Mouse (Mus musculus): ENCODE data around the gene Col9a2. TPM values are rescaled to one million over a fixed set of nuclear protein-coding genes. Genes with fewer than 3 reads are reported as not detected.

Col9a2 gene
- polyA plus RNA-seq (2015; fragmentation: Nextera tagmentation; extraction: Ambion mirVana) = 15.4 and 19.3 TPM in 2 replicates

DNA sequence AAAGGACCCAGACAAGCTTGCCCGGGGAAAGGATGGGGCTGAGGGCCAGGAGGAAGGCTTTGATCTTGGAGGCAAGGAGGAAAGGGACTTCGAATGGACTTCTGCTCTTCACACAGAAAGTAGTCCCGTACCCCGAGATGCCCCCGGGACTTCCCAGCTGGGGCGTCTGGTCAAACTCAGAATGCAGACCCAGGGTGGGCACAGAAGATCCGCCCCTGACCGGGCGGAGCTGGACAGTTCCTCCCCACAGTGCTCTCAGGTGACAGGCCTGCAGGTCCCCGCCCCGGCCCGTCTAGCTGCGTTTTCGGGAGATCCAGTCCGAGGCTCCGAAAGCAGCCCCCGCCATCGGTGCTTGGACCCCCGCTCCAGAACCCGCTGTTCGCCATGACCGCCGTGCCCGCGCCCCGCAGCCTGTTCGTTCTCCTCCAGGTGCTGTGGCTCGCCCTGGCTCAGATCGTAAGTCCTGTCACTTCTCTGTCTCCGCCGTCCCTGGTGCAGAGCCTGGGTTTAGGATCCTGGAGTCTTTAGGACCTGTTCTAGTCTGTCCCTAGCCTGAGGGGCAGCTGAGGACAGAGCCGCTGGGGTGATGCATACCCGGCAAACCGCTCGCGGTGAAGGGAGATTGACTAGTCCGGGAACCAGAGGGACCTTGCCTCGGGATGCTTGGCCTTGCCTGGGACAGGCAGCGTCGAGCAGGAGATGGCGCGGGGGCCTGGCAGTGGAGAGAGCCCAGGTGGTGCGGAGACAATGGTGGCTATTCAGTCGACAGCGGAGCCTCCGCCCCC is at the start of gene Col9a2:
Gene Col9a2 (plus strand): TSS at position 55 of the 785 bp plus-strand sequence.
- Histone ChIP-seq H3K36me3 (ENCODE audit: control insufficient read depth, insufficient read depth, low read length) (no peaks in the 10 kb centered on the region), H3K4me3 (ENCODE audit: low read length) (peak within 1 kb of the TSS; percentile 44), H3K27ac (ENCODE audit: low read depth, low read length) (no peak within 1 kb of the TSS; the same call in 1 of the 2 replicates), H3K9ac (ENCODE audit: low read depth, low read length) (peak within 1 kb of the TSS; percentile 75), H3K27me3 (replicated peaks; ENCODE audit: control insufficient read depth, insufficient read depth, low read length) (peaks cover 2% of the 10 kb centered on the region; the same call in 1 of the 2 replicates), H3K4me2 (ENCODE audit: low read length) (peak within 1 kb of the TSS; percentile 70), H3K9me3 (ENCODE audit: control insufficient read depth, low read length) (no peaks in the 10 kb centered on the region), H3K4me1 (ENCODE audit: control insufficient read depth, insufficient read depth, low read depth, low read length) (peaks cover 13% of the 10 kb centered on the region)
- ATAC-seq = peak; percentile 41
- WGBS = 3% methylated on average over 44 of the region's 46 CpGs

- Histone ChIP-seq H3K27me3 (replicated peaks; ENCODE audit: control insufficient read depth, insufficient read depth, low read length) (no peaks in the 10 kb centered on the region), H3K4me1 (ENCODE audit: control insufficient read depth, insufficient read depth, low read depth, low read length) (no peaks in the 10 kb centered on the region), H3K9me3 (ENCODE audit: control insufficient read depth, low read length) (no peaks in the 10 kb centered on the region), H3K9ac (ENCODE audit: low read depth, low read length) (no peak overlapping the region), H3K27ac (ENCODE audit: low read depth, low read length) (no peak overlapping the region), H3K36me3 (ENCODE audit: control insufficient read depth, insufficient read depth, low read length) (no peaks in the 10 kb centered on the region), H3K4me3 (ENCODE audit: low read length) (no peak overlapping the region), H3K4me2 (ENCODE audit: low read length) (no peak overlapping the region)
- no peak for ATAC-seq
- 80% methylated on average over 2 of the region's 2 CpGs for WGBS
Measured at GRCm38 (mm10) chr4:120992284-120992683, 46.9 kb upstream of the Col9a2 start.

- no peak for ATAC-seq
- 81% methylated on average over 1 of the region's 1 CpGs for WGBS
Measured at GRCm38 (mm10) chr4:120993025-120993424, 46.2 kb upstream of the Col9a2 start.

GRCm38 (mm10) chr4:120995911-120996310 is 43.3 kb upstream of the Col9a2 start:
- H3K9ac ChIP-seq (ENCODE audit: low read depth, low read length) = no peak overlapping the region
- no peak for ATAC-seq
- no peak overlapping the region for H3K27ac ChIP-seq (ENCODE audit: low read depth, low read length)
- H3K4me3 ChIP-seq (ENCODE audit: low read length) = no peak overlapping the region
- H3K36me3 ChIP-seq (ENCODE audit: control insufficient read depth, insufficient read depth, low read length) = no peaks in the 10 kb centered on the region
- H3K9me3 ChIP-seq (ENCODE audit: control insufficient read depth, low read length) = no peaks in the 10 kb centered on the region
- 74% methylated on average over 1 of the region's 1 CpGs for WGBS
- H3K4me1 ChIP-seq (ENCODE audit: control insufficient read depth, insufficient read depth, low read depth, low read length) = no peaks in the 10 kb centered on the region
- H3K27me3 ChIP-seq (replicated peaks; ENCODE audit: control insufficient read depth, insufficient read depth, low read length) = no peaks in the 10 kb centered on the region
- no peak overlapping the region for H3K4me2 ChIP-seq (ENCODE audit: low read length)

More at GRCm38 (mm10) chr4:120993025-120993424, 46.2 kb upstream of the Col9a2 start:
- H3K4me1 ChIP-seq (ENCODE audit: control insufficient read depth, insufficient read depth, low read depth, low read length) = no peaks in the 10 kb centered on the region
- no peak overlapping the region for H3K4me2 ChIP-seq (ENCODE audit: low read length)
- H3K27me3 ChIP-seq (replicated peaks; ENCODE audit: control insufficient read depth, insufficient read depth, low read length) = no peaks in the 10 kb centered on the region
- H3K27ac ChIP-seq (ENCODE audit: low read depth, low read length) = no peak overlapping the region
- no peak overlapping the region for H3K4me3 ChIP-seq (ENCODE audit: low read length)
- H3K9ac ChIP-seq (ENCODE audit: low read depth, low read length) = no peak overlapping the region
- H3K36me3 ChIP-seq (ENCODE audit: control insufficient read depth, insufficient read depth, low read length) = no peaks in the 10 kb centered on the region
- H3K9me3 ChIP-seq (ENCODE audit: control insufficient read depth, low read length) = no peaks in the 10 kb centered on the region

DNA sequence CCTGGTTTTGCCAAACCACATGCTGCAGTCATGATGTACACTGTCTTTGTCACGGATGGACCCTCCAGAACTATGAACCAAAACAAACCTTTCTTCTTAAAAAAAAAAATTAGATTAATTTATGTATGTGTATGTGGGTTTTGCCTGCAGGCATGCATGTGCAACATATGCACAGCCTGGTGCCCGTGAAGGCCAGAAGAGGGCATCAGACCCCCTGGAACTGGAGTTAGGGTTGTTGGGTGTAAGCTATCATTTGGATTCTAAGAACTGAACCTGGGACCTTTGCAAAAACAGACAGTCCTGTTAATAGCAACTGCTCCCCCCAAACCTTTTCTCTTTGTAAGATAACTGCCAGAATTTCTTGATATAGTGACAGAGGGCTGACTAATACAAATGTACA is 38.1 kb upstream of the Col9a2 start:
- ATAC-seq = no peak
- WGBS = 81% methylated on average over 2 of the region's 2 CpGs
- Histone ChIP-seq H3K4me1 (ENCODE audit: control insufficient read depth, insufficient read depth, low read depth, low read length) (peaks cover 24% of the 10 kb centered on the region), H3K27me3 (replicated peaks; ENCODE audit: control insufficient read depth, insufficient read depth, low read length) (no peaks in the 10 kb centered on the region), H3K9ac (ENCODE audit: low read depth, low read length) (no peak overlapping the region), H3K27ac (ENCODE audit: low read depth, low read length) (no peak overlapping the region), H3K36me3 (ENCODE audit: control insufficient read depth, insufficient read depth, low read length) (no peaks in the 10 kb centered on the region), H3K4me2 (ENCODE audit: low read length) (no peak overlapping the region), H3K4me3 (ENCODE audit: low read length) (no peak overlapping the region), H3K9me3 (ENCODE audit: control insufficient read depth, low read length) (no peaks in the 10 kb centered on the region)

DNA sequence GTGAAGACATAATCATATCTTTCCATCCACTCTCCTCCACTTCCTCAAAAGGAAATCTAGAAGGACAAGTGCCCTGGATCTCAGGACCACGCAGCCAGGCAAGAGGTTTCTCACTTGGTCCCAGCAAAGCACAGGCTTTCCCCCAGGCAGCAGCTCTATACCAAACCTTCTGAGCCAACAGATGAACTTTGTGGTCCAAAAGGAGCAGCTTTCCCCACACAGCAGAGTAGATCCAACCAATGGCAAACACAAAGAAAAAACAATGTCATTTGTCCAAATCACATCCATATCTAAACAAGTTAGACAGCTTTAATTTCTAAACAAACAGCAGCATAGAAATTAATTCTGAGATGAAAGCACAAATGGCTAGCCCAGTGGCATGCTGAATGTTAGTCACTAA is 37.5 kb upstream of the Col9a2 start:
- 74% methylated on average over 1 of the region's 1 CpGs for WGBS
- no peak overlapping the region for H3K4me2 ChIP-seq (ENCODE audit: low read length)
- no peak for ATAC-seq

GRCm38 (mm10) chr4:121002400-121003171 is 36.6 kb upstream of the Col9a2 start:
- no peaks in the 10 kb centered on the region for H3K27me3 ChIP-seq (replicated peaks; ENCODE audit: control insufficient read depth, insufficient read depth, low read length)
- peak overlapping the region; percentile 6 for H3K9ac ChIP-seq (ENCODE audit: low read depth, low read length)
- WGBS = 4% methylated on average over 8 of the region's 8 CpGs
- H3K9me3 ChIP-seq (ENCODE audit: control insufficient read depth, low read length) = no peaks in the 10 kb centered on the region
- peak overlapping the region; percentile 34 for H3K4me2 ChIP-seq (ENCODE audit: low read length)
- H3K4me3 ChIP-seq (ENCODE audit: low read length) = no peak overlapping the region
- peaks cover 24% of the 10 kb centered on the region for H3K4me1 ChIP-seq (ENCODE audit: control insufficient read depth, insufficient read depth, low read depth, low read length)
- no peaks in the 10 kb centered on the region for H3K36me3 ChIP-seq (ENCODE audit: control insufficient read depth, insufficient read depth, low read length)
- H3K27ac ChIP-seq (ENCODE audit: low read depth, low read length) = peak overlapping the region; percentile 77
- peak; percentile 76 for ATAC-seq

More for the DNA sequence above, 37.5 kb upstream of the Col9a2 start:
- no peak overlapping the region for H3K4me3 ChIP-seq (ENCODE audit: low read length)
- H3K27ac ChIP-seq (ENCODE audit: low read depth, low read length) = no peak overlapping the region; the same call in 1 of the 2 replicates
- no peaks in the 10 kb centered on the region for H3K9me3 ChIP-seq (ENCODE audit: control insufficient read depth, low read length)
- no peaks in the 10 kb centered on the region for H3K27me3 ChIP-seq (replicated peaks; ENCODE audit: control insufficient read depth, insufficient read depth, low read length)
- no peaks in the 10 kb centered on the region for H3K36me3 ChIP-seq (ENCODE audit: control insufficient read depth, insufficient read depth, low read length)
- H3K4me1 ChIP-seq (ENCODE audit: control insufficient read depth, insufficient read depth, low read depth, low read length) = peaks cover 24% of the 10 kb centered on the region
- no peak overlapping the region for H3K9ac ChIP-seq (ENCODE audit: low read depth, low read length)

DNA sequence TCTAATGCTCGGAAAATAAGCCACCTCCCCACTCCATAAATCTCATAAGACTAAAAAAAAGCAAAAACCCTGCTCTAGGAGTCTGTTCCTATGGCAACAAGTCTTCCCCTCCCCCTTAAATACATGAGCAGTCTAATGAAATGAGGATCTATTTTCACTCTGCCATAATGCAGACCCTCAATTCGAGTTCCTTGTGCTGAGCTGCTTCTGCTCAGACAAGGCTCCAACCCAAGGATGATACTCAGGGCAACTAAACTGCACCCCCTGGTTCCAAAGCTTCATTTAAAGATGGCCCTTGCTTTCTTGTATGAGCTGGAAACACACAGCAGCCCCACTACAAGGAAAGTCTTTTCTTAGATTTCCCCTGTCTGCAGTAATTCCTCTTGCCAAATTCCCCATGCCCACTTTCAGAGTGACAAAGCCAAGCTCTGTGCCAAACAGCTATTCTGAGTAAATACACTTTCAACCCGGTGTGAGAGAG is 35.5 kb upstream of the Col9a2 start:
- peak; percentile 76 for ATAC-seq
- peak overlapping the region; percentile 83 for H3K27ac ChIP-seq (ENCODE audit: low read depth, low read length)
- no peaks in the 10 kb centered on the region for H3K27me3 ChIP-seq (replicated peaks; ENCODE audit: control insufficient read depth, insufficient read depth, low read length)
- H3K4me2 ChIP-seq (ENCODE audit: low read length) = peak overlapping the region; percentile 42
- peaks cover 24% of the 10 kb centered on the region for H3K4me1 ChIP-seq (ENCODE audit: control insufficient read depth, insufficient read depth, low read depth, low read length)
- 11% methylated on average over 3 of the region's 3 CpGs for WGBS
- H3K36me3 ChIP-seq (ENCODE audit: control insufficient read depth, insufficient read depth, low read length) = no peaks in the 10 kb centered on the region
- no peak overlapping the region for H3K4me3 ChIP-seq (ENCODE audit: low read length)
- H3K9ac ChIP-seq (ENCODE audit: low read depth, low read length) = no peak overlapping the region
- no peaks in the 10 kb centered on the region for H3K9me3 ChIP-seq (ENCODE audit: control insufficient read depth, low read length)

DNA sequence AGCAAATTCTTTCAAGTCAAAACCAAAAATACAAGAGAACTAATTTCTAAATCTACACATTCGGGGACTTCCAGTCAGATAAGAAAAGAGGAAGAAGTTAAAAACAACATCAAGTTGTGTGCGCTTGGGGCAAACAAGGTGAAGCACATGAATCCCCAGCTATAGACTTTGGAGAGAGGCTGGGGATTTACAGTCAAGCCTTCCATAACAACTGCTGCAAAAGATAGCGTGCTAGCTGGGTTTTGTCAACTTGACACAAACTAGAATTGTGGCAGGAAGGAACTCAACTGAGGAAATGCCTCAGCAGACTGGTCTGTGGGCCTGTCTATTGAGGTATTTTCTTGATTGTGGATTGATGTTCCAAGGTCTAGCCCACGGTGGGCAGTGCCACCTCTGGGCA is 34.5 kb upstream of the Col9a2 start:
- H3K36me3 ChIP-seq (ENCODE audit: control insufficient read depth, insufficient read depth, low read length) = no peaks in the 10 kb centered on the region
- no peak overlapping the region for H3K4me3 ChIP-seq (ENCODE audit: low read length)
- no peak for ATAC-seq
- peaks cover 24% of the 10 kb centered on the region for H3K4me1 ChIP-seq (ENCODE audit: control insufficient read depth, insufficient read depth, low read depth, low read length)
- no peaks in the 10 kb centered on the region for H3K9me3 ChIP-seq (ENCODE audit: control insufficient read depth, low read length)
- H3K4me2 ChIP-seq (ENCODE audit: low read length) = no peak overlapping the region
- H3K27me3 ChIP-seq (replicated peaks; ENCODE audit: control insufficient read depth, insufficient read depth, low read length) = no peaks in the 10 kb centered on the region
- 88% methylated on average over 4 of the region's 4 CpGs for WGBS
- no peak overlapping the region for H3K9ac ChIP-seq (ENCODE audit: low read depth, low read length)
- H3K27ac ChIP-seq (ENCODE audit: low read depth, low read length) = no peak overlapping the region

Data from hindbrain, embryonic 16.5 days (tissue).